Comparison of ENCODE assay signal across 33 mouse cellular contexts in the genomic region with DNA sequence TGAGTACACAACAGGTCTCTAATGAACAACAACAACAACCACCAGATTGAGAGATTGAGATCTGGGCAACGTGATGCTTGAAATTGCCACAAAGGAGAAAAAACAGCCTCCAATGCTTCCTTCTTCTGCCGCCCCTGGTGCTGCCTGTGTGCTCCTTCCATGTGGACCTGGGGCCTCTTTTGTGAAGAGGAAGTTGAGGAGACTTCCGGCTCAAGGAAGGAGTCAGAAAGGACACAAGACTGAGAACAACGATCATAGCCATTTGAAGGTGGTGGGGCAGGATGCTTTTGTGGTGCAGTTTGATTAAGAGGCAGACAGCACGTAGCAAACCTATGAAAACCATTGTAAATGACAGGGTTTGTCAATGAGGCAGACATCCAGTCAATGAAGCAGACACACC. TPM values are rescaled to one million over a fixed set of nuclear protein-coding genes. Genes with fewer than 3 reads are reported as not detected.
A peak's percentile ranks its signal among the peaks of the same experiment; 100 is the strongest.
DNase-seq lines count a peak whose midpoint lies in the region; ATAC-seq and TF ChIP-seq lines count a peak whose summit lies in the region.
"Had no signal": no experiment of that assay in that cellular context is flagged by ENCODE, and none has a peak within 500 bp of the region (broad histone marks: within the 10 kb centered on the region; RNA-seq: fewer than 3 reads in every experiment).

No protein-coding gene starts in this region.

- H3K36me3 ChIP-seq in hindbrain, embryonic 16.5 days (ENCODE audit: control insufficient read depth, insufficient read depth, low read length) = no peaks in the 10 kb centered on the region
- H3K36me3 ChIP-seq: embryonic facial prominence, embryonic 10.5 days; embryonic facial prominence, embryonic 15.5 days; forebrain, embryonic 12.5 days; heart, embryonic 10.5 days; heart, embryonic 15.5 days; intestine, embryonic 15.5 days; limb, embryonic 13.5 days; lung, embryonic 15.5 days; midbrain, embryonic 12.5 days; neural tube, embryonic 12.5 days had no signal

- no peak overlapping the region for H3K4me3 ChIP-seq in bone marrow macrophage, adult 2 months (ENCODE audit: insufficient read depth, low read length)
- no peak overlapping the region for H3K4me3 ChIP-seq in hindbrain, embryonic 16.5 days (ENCODE audit: low read length)
- H3K4me3 ChIP-seq: embryonic facial prominence, embryonic 10.5 days; embryonic facial prominence, embryonic 15.5 days; forebrain, embryonic 12.5 days; heart, embryonic 10.5 days; heart, embryonic 15.5 days; intestine, embryonic 15.5 days; layer of hippocampus, adult 2 months; limb, embryonic 13.5 days; lung, embryonic 15.5 days; megakaryocyte, embryonic 14.5 days; midbrain, embryonic 12.5 days; neural tube, embryonic 12.5 days had no signal

- DNase-seq in thymus, postnatal 14 days = peak; percentile 14
- no peak for DNase-seq in thymus, postnatal 10 days (ENCODE audit: low spot score in 2 of 2)
- DNase-seq in right cerebral cortex, adult 18-20 months = no peak
- DNase-seq in heart, postnatal 14 days = no peak
- DNase-seq: adrenal gland, postnatal 25 days; cerebellum, adult 18-20 months; cerebellum, postnatal 14 days; forebrain, postnatal 0 days; gastrocnemius, postnatal 10 days; heart, adult 11 months; heart, postnatal 4 days; kidney, adult 2 months; kidney, postnatal 36 days; right cerebral cortex, postnatal 4 days; thymus, postnatal 36 days had no signal

- peak overlapping the region; percentile 21 for H3K27ac ChIP-seq in bone marrow macrophage, adult 2 months (ENCODE audit: insufficient read depth, low read depth, low read length)
- no peak overlapping the region for H3K27ac ChIP-seq in hindbrain, embryonic 16.5 days (ENCODE audit: low read depth, low read length)
- H3K27ac ChIP-seq: embryonic facial prominence, embryonic 10.5 days; embryonic facial prominence, embryonic 15.5 days; forebrain, embryonic 12.5 days; heart, embryonic 10.5 days; heart, embryonic 15.5 days; hindbrain, embryonic 14.5 days; intestine, embryonic 15.5 days; layer of hippocampus, adult 2 months; limb, embryonic 13.5 days; lung, embryonic 15.5 days; midbrain, embryonic 12.5 days; neural tube, embryonic 12.5 days; stomach, postnatal 0 days had no signal

- intact Hi-C loops in heart, postnatal 14 days (cut with DNase I) = no loop called here

- WGBS in hindbrain, embryonic 16.5 days = 88% methylated on average over 5 of the region's 5 CpGs

- no peak overlapping the region for H3K9ac ChIP-seq in hindbrain, embryonic 16.5 days (ENCODE audit: low read depth, low read length)
- H3K9ac ChIP-seq: embryonic facial prominence, embryonic 15.5 days; forebrain, embryonic 12.5 days; forebrain, postnatal 0 days; heart, embryonic 15.5 days; hindbrain, embryonic 14.5 days; intestine, embryonic 15.5 days; limb, embryonic 13.5 days; lung, embryonic 15.5 days; midbrain, embryonic 12.5 days; neural tube, embryonic 12.5 days had no signal

- peak; percentile 84 for ATAC-seq in inflammation-experienced regulatory T-cells, adult 6 months
- no peak for ATAC-seq in hindbrain, embryonic 16.5 days
- ATAC-seq: forebrain, postnatal 0 days; intestine, embryonic 15.5 days had no signal

- H3K4me1 ChIP-seq in bone marrow macrophage, adult 2 months (ENCODE audit: control insufficient read depth, insufficient read depth, low read length) = peaks cover 38% of the 10 kb centered on the region
- H3K4me1 ChIP-seq in hindbrain, embryonic 16.5 days (ENCODE audit: control insufficient read depth, insufficient read depth, low read depth, low read length) = no peaks in the 10 kb centered on the region
- H3K4me1 ChIP-seq: embryonic facial prominence, embryonic 10.5 days; embryonic facial prominence, embryonic 15.5 days; forebrain, embryonic 12.5 days; heart, embryonic 10.5 days; intestine, embryonic 15.5 days; limb, embryonic 13.5 days; midbrain, embryonic 12.5 days; neural tube, embryonic 12.5 days had no signal

- no peaks in the 10 kb centered on the region for H3K27me3 ChIP-seq in hindbrain, embryonic 16.5 days (replicated peaks; ENCODE audit: control insufficient read depth, insufficient read depth, low read length)
- H3K27me3 ChIP-seq: embryonic facial prominence, embryonic 15.5 days; forebrain, embryonic 12.5 days; heart, embryonic 15.5 days; intestine, embryonic 15.5 days; limb, embryonic 13.5 days; lung, embryonic 15.5 days; megakaryocyte, embryonic 14.5 days; midbrain, embryonic 12.5 days; neural tube, embryonic 12.5 days had no signal

- TF ChIP-seq POLR2A in bone marrow macrophage, adult 2 months (IDR thresholded peaks at IDR 0.05; ENCODE audit: borderline replicate concordance, low read depth, low read length) = no peak

- H3K4me2 ChIP-seq in hindbrain, embryonic 16.5 days (ENCODE audit: low read length) = no peak overlapping the region
- H3K4me2 ChIP-seq: embryonic facial prominence, embryonic 15.5 days; forebrain, embryonic 12.5 days; heart, embryonic 15.5 days; hindbrain, embryonic 14.5 days; intestine, embryonic 15.5 days; limb, embryonic 13.5 days; liver, embryonic 11.5 days; lung, embryonic 15.5 days; midbrain, embryonic 12.5 days; neural tube, embryonic 12.5 days had no signal

- H3K9me3 ChIP-seq in hindbrain, embryonic 16.5 days (ENCODE audit: control insufficient read depth, low read length) = no peaks in the 10 kb centered on the region
- H3K9me3 ChIP-seq: embryonic facial prominence, embryonic 10.5 days; embryonic facial prominence, embryonic 15.5 days; forebrain, embryonic 12.5 days; heart, embryonic 10.5 days; heart, embryonic 15.5 days; intestine, embryonic 15.5 days; limb, embryonic 13.5 days; lung, embryonic 15.5 days; megakaryocyte, embryonic 14.5 days; midbrain, embryonic 12.5 days; neural tube, embryonic 12.5 days had no signal

- no peak for TF ChIP-seq CTCF in bone marrow macrophage, adult 2 months (IDR thresholded peaks at IDR 0.05; ENCODE audit: low read depth, low read length)

RNA-seq across cellular contexts. Expression of gene Gsap, which starts 27.7 kb away (rescaled TPM):
- 34.2 and 35.0 TPM in 2 replicates for polyA plus RNA-seq in bone marrow macrophage, adult 2 months (2012; ENCODE audit: insufficient read depth, insufficient read length, missing spikeins)
- polyA plus RNA-seq in inflammation-experienced regulatory T-cells, adult 6 months (2017; shearing (Covaris generic)) = 10 to 100 TPM; 44.6 to 55.1 (median 52.6) TPM
- polyA plus RNA-seq in hindbrain, embryonic 16.5 days (2015; fragmentation: Nextera tagmentation; extraction: Ambion mirVana) = 14.6 TPM in 2 replicates
- 1 to 10 TPM; 4.7 to 4.9 TPM for total RNA-seq in heart, postnatal 14 days (2021)
